Mouse (Mus musculus) embryonic facial prominence, embryonic 12.5 days (tissue): ENCODE results near the gene Usp21. TPM values are rescaled to one million over a fixed set of nuclear protein-coding genes. Genes with fewer than 3 reads are reported as not detected.
"Not testable (repeated sequence)": the region's sequence is repeated elsewhere in the genome, so short reads cannot be mapped to it uniquely, and the experiment has no call there.

Experiments used
- ATAC-seq: fragments of 200-750 bp; cut with Nextera tagmentation; 2 replicates; pipeline ENCODE4 v1.8.0; 2017; ENCODE audit not compliant: insufficient number of reproducible peaks, insufficient read depth, low FRiP score, low TSS enrichment
- H3K27ac ChIP-seq: fragments of 300-500 bp; sonication (generic); 2 replicates; pipeline ENCODE4 v1.5.1; 2016; ENCODE audit warnings: mild to moderate bottlenecking
- H3K27me3 ChIP-seq: fragments of 300-500 bp; sonication (generic); 2 replicates; pipeline ENCODE4 v1.6.1; 2016; ENCODE audit warnings: mild to moderate bottlenecking, moderate library complexity
- H3K36me3 ChIP-seq: fragments of 300-500 bp; sonication (generic); 2 replicates; pipeline ENCODE4 v1.6.1; 2016; ENCODE audit warnings: mild to moderate bottlenecking
- H3K4me1 ChIP-seq: fragments of 300-500 bp; sonication (generic); 2 replicates; pipeline ENCODE4 v1.6.1; 2016
- H3K4me2 ChIP-seq: fragments of 300-500 bp; sonication (generic); replicated peaks from 2 replicates; pipeline ENCODE4 v1.6.1; 2016; ENCODE audit warnings: mild to moderate bottlenecking, moderate library complexity
- H3K4me3 ChIP-seq: fragments of 300-500 bp; sonication (generic); 2 replicates; pipeline ENCODE4 v1.5.1; 2016; ENCODE audit warnings: mild to moderate bottlenecking
- H3K9ac ChIP-seq: fragments of 300-500 bp; sonication (generic); 2 replicates; pipeline ENCODE4 v1.6.1; 2016; ENCODE audit warnings: mild to moderate bottlenecking, moderate library complexity
- H3K9me3 ChIP-seq: fragments of 300-500 bp; sonication (generic); 2 replicates; pipeline ENCODE4 v1.6.1; 2016; ENCODE audit warnings: mild to moderate bottlenecking, moderate library complexity
- WGBS: fragments of 180-500 bp; shearing (Covaris S2); methylation state at CpG from one replicate; pipeline ENCODE4 v1.1.7; 2016; 5-methylcytosine and 5-hydroxymethylcytosine counted together
- polyA plus RNA-seq: library from polyadenylated mRNA; unstranded; fragments of >200 nt; fragmentation: Nextera tagmentation; extraction: Ambion mirVana; gene quantifications from 2 replicates; pipeline ENCODE4 v1.2.1, GENCODE M21; 2016

The Usp21 gene
- polyA plus RNA-seq, 1 experiment from 2014 or later = 135 TPM

DNA sequence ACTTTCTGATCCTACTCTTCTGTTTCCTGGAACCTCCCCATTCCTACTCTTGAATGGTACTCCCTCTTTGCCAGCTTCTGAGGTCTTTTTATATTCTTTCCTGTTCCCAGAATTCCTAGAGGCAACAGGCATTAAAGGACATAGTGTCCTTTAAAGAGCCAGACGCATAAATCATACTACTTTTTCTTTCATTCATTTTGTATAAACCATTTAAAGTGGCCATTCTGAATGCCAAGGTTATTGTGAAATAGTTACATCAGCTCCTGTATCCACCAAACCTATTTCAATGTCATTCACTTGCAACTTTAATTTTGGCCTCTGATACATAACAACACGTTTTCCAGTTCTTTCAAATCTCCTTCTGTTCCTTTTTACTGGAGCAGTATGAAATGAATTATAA lies 21.5 kb upstream of the Usp21 start:
- WGBS = 72% methylated on average over 2 of the region's 2 CpGs
- H3K9me3 ChIP-seq = no peaks in the 10 kb centered on the region
- H3K4me3 ChIP-seq = no peak overlapping the region
- no peaks in the 10 kb centered on the region for H3K4me1 ChIP-seq
- H3K27ac ChIP-seq = no peak overlapping the region
- H3K27me3 ChIP-seq = no peaks in the 10 kb centered on the region
- H3K36me3 ChIP-seq = no peaks in the 10 kb centered on the region
- H3K4me2 ChIP-seq = no peak overlapping the region
- H3K9ac ChIP-seq = no peak overlapping the region
- ATAC-seq = no peak

DNA sequence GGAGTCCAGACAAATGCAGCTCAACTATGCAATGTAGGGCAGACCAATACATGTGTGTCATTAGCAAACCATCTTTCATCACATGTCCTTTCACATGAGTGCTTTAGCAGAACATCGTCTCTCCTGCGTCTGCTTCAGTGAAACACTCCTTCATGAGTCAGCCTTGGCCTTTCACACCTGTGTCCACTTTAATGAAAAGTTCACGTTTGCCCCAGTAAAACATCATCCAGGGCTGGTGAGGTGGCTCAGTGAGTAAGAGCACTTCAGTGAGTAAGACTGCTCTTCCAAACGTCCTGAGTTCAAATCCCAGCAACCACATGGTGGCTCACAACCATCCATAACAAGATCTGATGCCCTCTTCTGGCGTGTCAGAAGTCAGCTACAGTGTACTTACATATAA lies 18.4 kb upstream of the Usp21 start:
- H3K4me3 ChIP-seq, H3K36me3 ChIP-seq, H3K4me1 ChIP-seq, H3K27me3 ChIP-seq, H3K27ac ChIP-seq, H3K9ac ChIP-seq, ATAC-seq, H3K9me3 ChIP-seq, H3K4me2 ChIP-seq: not testable (repeated sequence)
- 69% methylated on average over 5 of the region's 5 CpGs for WGBS

DNA sequence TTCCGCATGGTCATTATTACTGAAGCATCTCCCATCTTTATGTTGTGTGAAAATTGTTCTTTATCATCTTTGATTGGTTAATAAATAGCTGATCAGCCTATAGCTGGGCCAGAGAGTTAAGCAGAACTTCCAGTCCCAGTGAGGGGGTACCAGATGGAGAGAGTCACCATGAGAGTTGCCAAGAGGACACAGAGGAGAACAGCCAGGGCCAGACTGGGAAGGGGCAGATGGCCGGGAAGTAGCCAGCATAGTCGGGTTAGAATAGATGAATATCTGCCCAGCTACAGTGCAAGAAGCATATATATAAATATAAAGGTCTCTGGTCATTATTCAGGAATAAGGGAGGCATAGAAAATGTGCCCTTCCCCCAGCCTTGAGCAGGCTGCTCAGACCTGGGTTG lies 10.4 kb upstream of the Usp21 start:
- no peak overlapping the region for H3K4me3 ChIP-seq
- no peaks in the 10 kb centered on the region for H3K36me3 ChIP-seq
- peaks cover 7% of the 10 kb centered on the region; the same call in 1 of the 2 replicates for H3K4me1 ChIP-seq
- H3K9ac ChIP-seq = no peak overlapping the region
- H3K27me3 ChIP-seq = peaks cover 14% of the 10 kb centered on the region; the same call in 1 of the 2 replicates
- H3K4me2 ChIP-seq = no peak overlapping the region
- no peak overlapping the region for H3K27ac ChIP-seq
- no peak for ATAC-seq
- WGBS = 71% methylated on average over 3 of the region's 3 CpGs
- no peaks in the 10 kb centered on the region for H3K9me3 ChIP-seq

DNA sequence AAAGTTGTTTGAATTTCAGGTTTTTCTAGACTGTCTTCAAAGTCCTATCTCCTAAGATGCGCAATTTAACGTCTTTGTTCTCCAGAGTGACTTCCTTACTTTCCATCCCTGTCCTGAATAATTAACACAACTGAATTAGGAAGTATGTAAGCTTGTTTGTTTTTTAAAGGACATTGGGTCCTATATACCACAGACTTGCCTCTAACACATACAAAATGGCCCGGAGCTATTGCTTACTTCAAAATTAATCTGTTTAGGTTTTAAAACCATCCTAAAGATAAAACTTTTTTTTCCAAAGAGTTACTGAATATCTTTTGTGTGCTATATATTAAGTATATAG lies 7.2 kb upstream of the Usp21 start:
- H3K27ac ChIP-seq = peak overlapping the region; percentile 91
- H3K4me1 ChIP-seq = peaks cover 9% of the 10 kb centered on the region
- no peak for ATAC-seq
- peaks cover 14% of the 10 kb centered on the region; the same call in 1 of the 2 replicates for H3K27me3 ChIP-seq
- peaks cover 2% of the 10 kb centered on the region; the same call in 1 of the 2 replicates for H3K36me3 ChIP-seq
- H3K9me3 ChIP-seq = no peaks in the 10 kb centered on the region
- H3K4me3 ChIP-seq = peak overlapping the region; percentile 63
- peak overlapping the region; percentile 69 for H3K4me2 ChIP-seq
- 0 out of 2 replicates have a peak overlapping the region, but pooled peaks have one; percentile 69 for H3K9ac ChIP-seq
- 19% methylated on average over 3 of the region's 3 CpGs for WGBS

DNA sequence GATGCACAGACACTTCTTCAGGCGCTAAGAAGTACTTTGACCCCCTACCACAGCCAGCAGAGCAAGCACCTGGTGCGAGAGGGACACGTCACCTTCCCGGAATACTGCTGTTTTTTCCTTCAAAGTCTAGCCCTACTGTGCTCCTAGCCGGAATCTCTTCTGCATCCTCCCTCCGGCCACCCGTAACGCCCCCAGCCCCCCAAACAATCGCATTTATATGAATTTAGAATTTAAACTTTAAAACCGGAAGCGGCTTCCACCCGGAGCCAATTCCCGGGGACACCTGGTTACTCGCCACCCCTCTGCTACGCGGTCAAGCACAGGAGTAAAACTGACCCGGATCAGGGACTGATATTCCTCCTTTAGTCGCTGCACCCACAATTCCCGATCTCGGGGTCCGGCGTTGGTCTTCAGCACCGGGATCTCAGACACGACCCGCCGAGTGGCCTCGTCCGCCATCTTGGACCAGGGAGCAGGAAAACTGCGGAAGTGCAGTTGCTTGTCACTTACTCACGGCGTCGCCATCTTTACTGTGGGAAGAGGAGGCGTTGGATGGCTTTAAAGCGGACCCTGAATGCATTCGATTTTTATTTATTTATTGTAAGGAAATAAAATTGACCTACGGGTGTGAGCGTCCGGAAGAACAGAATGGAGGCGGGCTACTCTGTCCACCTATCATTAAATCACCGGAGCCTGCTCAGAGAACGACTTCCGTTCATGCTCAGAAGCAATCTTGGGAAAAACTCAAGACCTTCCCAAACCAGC lies 6.7 kb upstream of the Usp21 start, which contains the start of gene Ufc1:
TSS of gene Ufc1 (minus strand) at position 727 of the 765 bp plus-strand sequence.
- H3K27me3 ChIP-seq = peaks cover 14% of the 10 kb centered on the region; the same call in 1 of the 2 replicates
- H3K4me1 ChIP-seq = peaks cover 9% of the 10 kb centered on the region
- H3K4me2 ChIP-seq = peak within 1 kb of the TSS; percentile 69
- H3K9me3 ChIP-seq = no peaks in the 10 kb centered on the region
- peak within 1 kb of the TSS; percentile 69 for H3K9ac ChIP-seq
- ATAC-seq = peak; percentile 78
- WGBS = under 1% methylated on average over 42 of the region's 42 CpGs
- H3K4me3 ChIP-seq = peak within 1 kb of the TSS; percentile 63
- peaks cover 6% of the 10 kb centered on the region for H3K36me3 ChIP-seq
- H3K27ac ChIP-seq = peak within 1 kb of the TSS; percentile 91

DNA sequence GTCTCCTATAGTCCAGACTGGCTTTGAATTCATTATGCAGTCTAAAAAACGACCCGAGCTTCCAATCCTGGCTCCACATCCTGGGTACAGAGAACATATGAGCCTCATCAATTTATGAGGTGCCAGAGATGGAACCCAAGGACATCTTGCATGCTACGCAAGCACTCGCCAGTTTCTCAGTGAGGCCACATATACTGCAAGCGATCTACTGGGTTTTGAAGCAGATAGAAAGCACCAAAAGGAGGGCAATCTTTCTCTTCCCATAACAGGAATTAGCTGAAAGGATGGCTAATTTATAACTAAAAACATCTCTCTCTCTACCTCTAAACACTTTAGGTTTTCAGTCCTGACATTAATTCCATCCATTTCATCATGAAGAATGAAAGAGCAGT lies 6.1 kb upstream of the Usp21 start:
- Histone ChIP-seq H3K36me3 (peaks cover 12% of the 10 kb centered on the region), H3K4me1 (peaks cover 9% of the 10 kb centered on the region), H3K4me2 (peak overlapping the region; percentile 69), H3K9me3 (no peaks in the 10 kb centered on the region), H3K4me3 (peak overlapping the region; percentile 63), H3K9ac (peak overlapping the region; percentile 69), H3K27ac (peak overlapping the region; percentile 91), H3K27me3 (peaks cover 14% of the 10 kb centered on the region; the same call in 1 of the 2 replicates)
- no peak for ATAC-seq
- 48% methylated on average over 5 of the region's 5 CpGs for WGBS

DNA sequence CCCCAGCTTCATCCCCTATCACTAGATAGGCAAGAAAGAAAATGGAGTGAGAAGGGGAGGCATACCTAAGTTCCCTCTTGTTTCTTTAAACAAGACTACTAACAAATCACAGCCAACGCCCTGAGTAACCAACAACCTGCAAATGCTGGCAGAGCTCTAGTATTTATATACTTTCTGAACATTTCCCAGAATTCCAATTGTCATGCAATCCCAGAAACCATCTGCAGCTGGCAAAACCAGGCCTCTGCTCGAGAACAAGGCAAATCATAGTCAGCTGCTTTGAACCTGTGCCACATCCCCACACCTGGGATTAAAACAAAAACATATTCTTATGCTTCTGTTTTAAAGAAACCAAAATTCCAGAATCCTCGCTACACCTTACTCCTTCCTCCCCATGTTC lies 5.6 kb upstream of the Usp21 start:
- H3K4me2 ChIP-seq = peak overlapping the region; percentile 69
- peak overlapping the region; percentile 63; the same call in 1 of the 2 replicates for H3K4me3 ChIP-seq
- 77% methylated on average over 3 of the region's 3 CpGs for WGBS
- no peak overlapping the region for H3K9ac ChIP-seq
- ATAC-seq = no peak
- peaks cover 17% of the 10 kb centered on the region for H3K36me3 ChIP-seq
- H3K4me1 ChIP-seq = peaks cover 10% of the 10 kb centered on the region
- peaks cover 11% of the 10 kb centered on the region; the same call in 1 of the 2 replicates for H3K27me3 ChIP-seq
- H3K9me3 ChIP-seq = no peaks in the 10 kb centered on the region
- no peak overlapping the region for H3K27ac ChIP-seq

DNA sequence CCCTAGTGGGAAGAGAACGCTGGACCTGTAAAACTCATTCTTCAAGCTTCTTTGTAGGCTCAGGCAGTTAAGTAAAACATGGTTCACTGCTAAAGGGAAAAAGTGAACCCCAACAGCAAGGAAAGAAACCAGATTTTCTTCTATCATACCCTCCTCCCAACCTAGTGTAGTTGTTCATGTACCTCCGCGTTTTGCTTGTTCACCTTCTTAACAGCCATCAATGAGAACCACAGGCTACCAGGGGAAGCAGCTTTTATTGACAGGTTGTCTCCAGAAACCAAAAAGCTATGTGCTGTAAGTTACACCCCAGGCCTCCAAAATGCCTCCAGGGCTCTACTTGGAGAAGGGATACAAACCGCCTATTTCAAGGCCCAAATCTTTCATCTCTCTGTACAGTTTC lies 537 bp upstream of the Usp21 start:
- Histone ChIP-seq H3K4me1 (peaks cover 20% of the 10 kb centered on the region), H3K27me3 (no peaks in the 10 kb centered on the region), H3K9ac (no peak overlapping the region), H3K36me3 (peaks cover 48% of the 10 kb centered on the region), H3K9me3 (no peaks in the 10 kb centered on the region), H3K4me2 (peak overlapping the region; percentile 62), H3K4me3 (peak overlapping the region; percentile 89), H3K27ac (no peak overlapping the region)
- no peak for ATAC-seq
- WGBS = 52% methylated on average over 4 of the region's 4 CpGs

DNA sequence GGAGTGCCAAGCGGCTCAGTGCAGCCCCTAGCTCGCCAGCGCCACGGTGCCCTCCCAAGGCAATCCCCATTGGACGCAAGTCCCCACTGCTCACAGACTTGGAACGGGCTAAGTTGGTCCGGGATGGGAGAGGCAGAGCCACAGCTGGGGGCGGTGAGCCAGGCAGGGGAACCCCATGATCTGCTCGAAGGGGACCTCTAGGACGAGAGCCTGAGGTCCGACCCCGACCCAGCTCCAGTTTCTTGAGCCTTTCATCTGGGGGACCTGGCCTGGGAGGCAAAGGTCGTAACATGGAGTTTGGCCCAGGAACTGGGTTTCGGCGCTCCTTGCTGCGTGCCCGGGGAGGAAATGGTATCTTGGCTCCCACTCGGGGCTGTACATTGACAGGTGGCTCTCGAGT lies 1.3 kb downstream of the Usp21 start:
- Histone ChIP-seq H3K4me3 (peak overlapping the region; percentile 89), H3K27ac (no peak overlapping the region), H3K4me1 (peaks cover 24% of the 10 kb centered on the region), H3K4me2 (peak overlapping the region; percentile 62), H3K9me3 (no peaks in the 10 kb centered on the region), H3K9ac (peak overlapping the region; percentile 95), H3K36me3 (peaks cover 61% of the 10 kb centered on the region), H3K27me3 (no peaks in the 10 kb centered on the region)
- no peak for ATAC-seq
- 90% methylated on average over 19 of the region's 19 CpGs for WGBS

DNA sequence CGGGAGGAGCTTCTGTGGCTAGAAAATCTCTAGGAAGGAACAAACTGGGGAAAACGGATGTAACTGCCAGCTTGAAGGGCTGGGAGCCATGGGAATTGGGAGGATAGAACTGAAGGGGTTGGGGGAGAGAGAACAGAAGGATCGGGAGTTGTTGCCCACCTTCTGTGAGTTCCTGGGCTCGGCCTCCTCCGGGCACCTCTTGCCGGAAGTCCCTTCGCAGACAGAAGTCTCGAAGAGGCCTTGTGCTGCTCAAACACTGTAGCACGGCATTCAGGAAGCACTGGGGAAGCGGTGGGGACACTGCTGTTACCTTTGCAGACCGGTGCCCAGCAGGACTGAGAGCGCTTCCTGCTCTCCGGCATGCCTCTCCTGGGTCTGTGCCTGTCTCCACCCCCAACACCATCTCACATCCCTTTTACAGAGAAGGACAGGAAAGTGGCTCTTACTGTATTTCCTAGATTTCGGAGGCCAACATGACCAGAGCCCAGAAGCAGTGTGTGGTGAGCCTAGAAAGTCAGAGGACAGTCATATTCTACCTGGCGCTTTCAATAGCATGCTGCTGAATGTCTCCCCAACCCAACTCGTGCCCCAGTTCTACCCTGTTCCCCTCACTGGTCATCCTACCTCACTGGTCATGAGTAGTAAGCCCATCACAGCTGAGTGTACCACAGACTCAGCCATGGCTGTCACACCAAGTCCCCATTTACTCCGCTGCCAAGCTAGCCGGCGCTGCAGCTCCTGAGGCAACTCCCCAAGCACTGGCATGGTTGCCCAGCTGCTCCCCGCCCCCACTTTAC lies 2.5 kb downstream of the Usp21 start:
- 88% methylated on average over 20 of the region's 20 CpGs for WGBS
- peak overlapping the region; percentile 17; the same call in 1 of the 2 replicates for H3K27ac ChIP-seq
- no peaks in the 10 kb centered on the region for H3K27me3 ChIP-seq
- no peak for ATAC-seq
- 0 out of 2 replicates have a peak overlapping the region, but pooled peaks have one; percentile 7 for H3K9ac ChIP-seq
- H3K4me1 ChIP-seq = peaks cover 24% of the 10 kb centered on the region
- no peak overlapping the region for H3K4me3 ChIP-seq
- no peak overlapping the region for H3K4me2 ChIP-seq
- H3K9me3 ChIP-seq = no peaks in the 10 kb centered on the region
- peaks cover 61% of the 10 kb centered on the region for H3K36me3 ChIP-seq

DNA sequence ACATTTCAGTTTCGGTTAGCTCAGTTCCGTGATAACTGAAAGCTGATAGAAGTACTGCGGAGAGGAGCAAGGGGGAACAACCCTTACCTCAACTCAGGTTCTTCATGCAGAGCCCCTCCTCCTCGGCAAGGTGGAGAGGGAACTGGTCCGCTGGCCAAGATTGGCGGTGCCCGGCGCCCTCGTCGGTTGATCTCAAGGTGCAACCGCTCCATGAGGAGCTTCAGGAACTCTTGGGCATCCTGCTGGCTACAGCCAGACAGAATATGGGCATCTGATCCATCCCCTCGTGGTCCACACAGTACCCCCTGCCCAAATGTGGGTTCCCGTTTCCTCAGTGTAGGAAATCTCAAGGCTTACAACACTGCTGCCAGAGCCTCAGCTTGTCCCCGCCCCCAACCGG lies 3.3 kb downstream of the Usp21 start:
- no peak overlapping the region for H3K4me3 ChIP-seq
- H3K9ac ChIP-seq = no peak overlapping the region
- no peak overlapping the region for H3K27ac ChIP-seq
- ATAC-seq = no peak
- H3K4me2 ChIP-seq = no peak overlapping the region
- H3K4me1 ChIP-seq = peaks cover 32% of the 10 kb centered on the region
- H3K36me3 ChIP-seq = peaks cover 55% of the 10 kb centered on the region
- no peaks in the 10 kb centered on the region for H3K9me3 ChIP-seq
- WGBS = 92% methylated on average over 15 of the region's 15 CpGs
- no peaks in the 10 kb centered on the region for H3K27me3 ChIP-seq
